Mouse (Mus musculus) MEL (cell line): ENCODE data around the gene Lmf2. TPM values are rescaled to one million over a fixed set of nuclear protein-coding genes. Genes with fewer than 3 reads are reported as not detected.

ENCODE experiments used
- DNase-seq: peaks from one replicate; pipeline ENCODE4 v3.0.0; 2011; ENCODE audit warnings: low read depth, low spot score
- H3K27ac ChIP-seq: 2 replicates; pipeline ENCODE4 v1.5.1; 2012; ENCODE audit warnings: low read depth, mild to moderate bottlenecking, control low read depth, low read length, moderate library complexity; ENCODE audit not compliant: control insufficient read depth
- H3K27me3 ChIP-seq, 2 experiments: fragments of 150-350 bp in 1 of 2; sonication (generic) in 1 of 2; 2 replicates each; pipeline ENCODE4 v1.6.1; 2012; ENCODE audit warnings: low read length in 2 of 2, mild to moderate bottlenecking in 2 of 2, improper control_type of control experiment in 1 of 2, moderate library complexity in 1 of 2; ENCODE audit not compliant: insufficient read depth in 2 of 2, control insufficient read depth in 1 of 2
- H3K36me3 ChIP-seq, 2 experiments: 2 replicates each; pipeline ENCODE4 v1.6.1; 2012 to 2014; ENCODE audit warnings: low read length in 2 of 2, improper control_type of control experiment in 1 of 2, inconsistent platforms in 1 of 2, mild to moderate bottlenecking in 1 of 2; ENCODE audit not compliant: insufficient read depth in 2 of 2, control insufficient read depth in 1 of 2
- H3K4me1 ChIP-seq, 2 experiments: fragments of 150-350 bp in 1 of 2; sonication (generic) in 1 of 2; 2 replicates each; pipeline ENCODE4 v1.6.1; 2012; ENCODE audit warnings: low read length in 2 of 2, improper control_type of control experiment in 1 of 2, mild to moderate bottlenecking in 1 of 2; ENCODE audit not compliant: insufficient read depth in 2 of 2, control insufficient read depth in 1 of 2
- H3K4me3 ChIP-seq, 2 experiments: fragments of 150-350 bp in 1 of 2; sonication (generic) in 1 of 2; 2 replicates each; pipeline ENCODE4 v1.5.1; 2012; ENCODE audit warnings: low read depth in 2 of 2, low read length in 2 of 2, mild to moderate bottlenecking in 2 of 2, moderate library complexity in 2 of 2, control low read depth in 1 of 2, improper control_type of control experiment in 1 of 2; ENCODE audit not compliant: control insufficient read depth in 1 of 2, insufficient read depth in 1 of 2
- H3K79me2 ChIP-seq: 2 replicates; pipeline ENCODE4 v1.6.1; 2012; ENCODE audit warnings: mild to moderate bottlenecking, low read length, moderate library complexity; ENCODE audit not compliant: control insufficient read depth, poor library complexity, insufficient read depth
- H3K9ac ChIP-seq: 2 replicates; pipeline ENCODE4 v1.6.1; 2012; ENCODE audit warnings: low read depth, mild to moderate bottlenecking, control low read depth, low read length, moderate library complexity; ENCODE audit not compliant: control insufficient read depth, poor library complexity, severe bottlenecking
- H3K9me3 ChIP-seq: fragments of 150-350 bp; sonication (generic); replicated peaks from 2 replicates; pipeline ENCODE4 v1.6.1; 2012; ENCODE audit warnings: mild to moderate bottlenecking, low read length, improper control_type of control experiment, moderate library complexity; ENCODE audit not compliant: insufficient read depth
- BHLHE40 ChIP-seq: IDR thresholded peaks from 2 replicates; pipeline ENCODE4 v1.6.1; 2012; ENCODE audit warnings: low read depth, mild to moderate bottlenecking, inconsistent platforms, low read length, improper control_type of control experiment, borderline replicate concordance
- CTCF ChIP-seq, 3 experiments: IDR thresholded peaks in 2 of 3; conservative IDR thresholded peaks in 1 of 3; 2 replicates each; pipeline ENCODE4 v1.5.1; 2011 to 2012; ENCODE audit warnings: low read length in 3 of 3, low read depth in 2 of 3, mild to moderate bottlenecking in 2 of 3, improper control_type of control experiment in 1 of 3, inconsistent platforms in 1 of 3, mixed read lengths in 1 of 3, moderate library complexity in 1 of 3; ENCODE audit not compliant: control insufficient read depth in 1 of 3, insufficient read depth in 1 of 3, poor library complexity in 1 of 3, severe bottlenecking in 1 of 3
- GATA1 ChIP-seq: IDR thresholded peaks from 2 replicates; pipeline ENCODE4 v1.6.1; 2011; ENCODE audit warnings: low read depth, low read length, improper control_type of control experiment
- HCFC1 ChIP-seq: IDR thresholded peaks from 2 replicates; pipeline ENCODE4 v1.6.1; 2012; ENCODE audit warnings: low read depth, mild to moderate bottlenecking, inconsistent platforms, low read length, improper control_type of control experiment, moderate library complexity
- MXI1 ChIP-seq: IDR thresholded peaks from 2 replicates; pipeline ENCODE4 v1.6.1; 2011; ENCODE audit warnings: mild to moderate bottlenecking, low read depth, low read length, improper control_type of control experiment
- MYB ChIP-seq: IDR thresholded peaks from 2 replicates; pipeline ENCODE4 v1.6.1; 2011; ENCODE audit warnings: mild to moderate bottlenecking, low read depth, low read length, improper control_type of control experiment
- MYC ChIP-seq: IDR thresholded peaks from 2 replicates; pipeline ENCODE4 v1.6.1; 2011; ENCODE audit warnings: low read depth, mild to moderate bottlenecking, low read length, improper control_type of control experiment, moderate library complexity
- NRF1 ChIP-seq: IDR thresholded peaks from 2 replicates; pipeline ENCODE4 v1.6.1; 2014; ENCODE audit warnings: low read depth, mild to moderate bottlenecking, inconsistent platforms, low read length, improper control_type of control experiment, moderate library complexity; ENCODE audit not compliant: poor library complexity, insufficient read depth, severe bottlenecking
- POLR2A ChIP-seq, 2 experiments: IDR thresholded peaks; 2 replicates each; pipeline ENCODE4 v1.6.1; 2011 to 2012; ENCODE audit warnings: low read length in 2 of 2, mild to moderate bottlenecking in 2 of 2, control low read depth in 1 of 2, improper control_type of control experiment in 1 of 2, low read depth in 1 of 2, moderate library complexity in 1 of 2; ENCODE audit not compliant: control insufficient read depth in 1 of 2, insufficient read depth in 1 of 2, poor library complexity in 1 of 2
- POLR2AphosphoS2 ChIP-seq: IDR thresholded peaks from 2 replicates; pipeline ENCODE4 v1.6.1; 2011; ENCODE audit warnings: low read length, improper control_type of control experiment
- POLR2AphosphoS5 ChIP-seq: IDR thresholded peaks from 2 replicates; pipeline ENCODE4 v1.6.1; 2012; ENCODE audit warnings: low read depth, borderline replicate concordance, mild to moderate bottlenecking, inconsistent platforms, low read length, moderate library complexity, mixed read lengths
- RAD21 ChIP-seq: IDR thresholded peaks from 2 replicates; pipeline ENCODE4 v1.6.1; 2011; ENCODE audit warnings: mild to moderate bottlenecking, low read depth, low read length, improper control_type of control experiment
- RCOR1 ChIP-seq: IDR thresholded peaks from 2 replicates; pipeline ENCODE4 v1.6.1; 2012; ENCODE audit warnings: low read depth, mild to moderate bottlenecking, inconsistent platforms, low read length, improper control_type of control experiment
- SIN3A ChIP-seq: IDR thresholded peaks from 2 replicates; pipeline ENCODE4 v1.6.1; 2012; ENCODE audit warnings: low read length, improper control_type of control experiment, inconsistent platforms
- SMC3 ChIP-seq: IDR thresholded peaks from 2 replicates; pipeline ENCODE4 v1.6.1; 2011; ENCODE audit warnings: low read depth, low read length, improper control_type of control experiment
- UBTF ChIP-seq: IDR thresholded peaks from 2 replicates; pipeline ENCODE4 v1.6.1; 2012; ENCODE audit warnings: low read depth, mild to moderate bottlenecking, inconsistent platforms, low read length, improper control_type of control experiment, moderate library complexity, borderline replicate concordance; ENCODE audit not compliant: insufficient read depth
- ZC3H11A ChIP-seq: IDR thresholded peaks from 2 replicates; pipeline ENCODE4 v1.6.1; 2012; ENCODE audit warnings: low read depth, mild to moderate bottlenecking, inconsistent platforms, low read length, improper control_type of control experiment
- ZKSCAN1 ChIP-seq: IDR thresholded peaks from 2 replicates; pipeline ENCODE4 v1.6.1; 2012; ENCODE audit warnings: low read depth, mild to moderate bottlenecking, inconsistent platforms, low read length, improper control_type of control experiment, moderate library complexity
- ZMIZ1 ChIP-seq: IDR thresholded peaks from 2 replicates; pipeline ENCODE4 v1.6.1; 2012; ENCODE audit warnings: low read depth, mild to moderate bottlenecking, inconsistent platforms, low read length, improper control_type of control experiment, moderate library complexity
- polyA plus RNA-seq, 2 experiments: library from polyadenylated mRNA; stranded (reverse) in 1 of 2; unstranded in 1 of 2; fragments of >175 nt in 1 of 2; fragments of >200 nt in 1 of 2; gene quantifications; 2 replicates each; pipeline versions ENCODE4 v1.2.1 to v1.2.4; 2012; ENCODE audit warnings: low replicate concordance in 2 of 2, low read depth in 1 of 2; ENCODE audit not compliant: insufficient read length in 2 of 2, insufficient read depth in 1 of 2, missing spikeins in 1 of 2
- total RNA-seq: library from RNA; depleted of rRNA; stranded (reverse); fragments of 300-350 nt; gene quantifications from 2 replicates; pipeline ENCODE4 v1.2.3, GENCODE M21; 2012

Gene Lmf2
- total and polyA plus RNA-seq, 3 experiments, result 14.5 to 52.0 TPM; not detected in 1

DNA sequence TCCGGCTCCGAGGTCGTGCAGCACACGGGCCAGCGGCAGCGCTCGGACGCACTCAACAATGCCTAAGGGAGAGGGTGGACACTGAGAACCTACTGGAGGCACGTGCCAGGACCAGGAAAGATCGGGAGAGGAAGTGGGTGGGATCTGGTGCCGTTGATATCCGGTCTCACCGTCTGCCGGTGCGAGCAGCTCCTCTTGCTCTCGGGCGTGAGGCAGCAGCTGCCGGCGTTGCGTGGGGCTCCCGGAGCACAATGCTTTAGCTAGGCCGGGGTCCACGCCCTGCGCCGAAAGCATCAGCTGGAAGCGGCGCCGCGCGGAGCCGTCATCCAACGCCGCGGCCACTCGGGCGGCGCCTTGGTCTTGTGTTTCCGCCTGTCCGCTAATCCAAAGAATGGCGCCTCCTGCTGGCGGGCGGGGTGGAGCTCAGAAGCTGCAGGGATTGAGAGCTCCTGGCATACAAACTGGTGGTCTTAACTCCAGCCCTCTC is 18.3 kb upstream of the Lmf2 start, which contains the start of gene Sco2 (continued):
- peak; percentile 58 for TF ChIP-seq SMC3
- TF ChIP-seq RCOR1, result no peak
- no peak for TF ChIP-seq GATA1
- TF ChIP-seq MYB, result no peak
- peak; percentile 94 for TF ChIP-seq MYC
- no peak; the same call in none of the 2 replicates for TF ChIP-seq MXI1
- peak; percentile 33; the same call in 1 of the 2 replicates for TF ChIP-seq ZC3H11A
- peak; percentile 95 for TF ChIP-seq BHLHE40
- peak; percentile 88 for TF ChIP-seq SIN3A

DNA sequence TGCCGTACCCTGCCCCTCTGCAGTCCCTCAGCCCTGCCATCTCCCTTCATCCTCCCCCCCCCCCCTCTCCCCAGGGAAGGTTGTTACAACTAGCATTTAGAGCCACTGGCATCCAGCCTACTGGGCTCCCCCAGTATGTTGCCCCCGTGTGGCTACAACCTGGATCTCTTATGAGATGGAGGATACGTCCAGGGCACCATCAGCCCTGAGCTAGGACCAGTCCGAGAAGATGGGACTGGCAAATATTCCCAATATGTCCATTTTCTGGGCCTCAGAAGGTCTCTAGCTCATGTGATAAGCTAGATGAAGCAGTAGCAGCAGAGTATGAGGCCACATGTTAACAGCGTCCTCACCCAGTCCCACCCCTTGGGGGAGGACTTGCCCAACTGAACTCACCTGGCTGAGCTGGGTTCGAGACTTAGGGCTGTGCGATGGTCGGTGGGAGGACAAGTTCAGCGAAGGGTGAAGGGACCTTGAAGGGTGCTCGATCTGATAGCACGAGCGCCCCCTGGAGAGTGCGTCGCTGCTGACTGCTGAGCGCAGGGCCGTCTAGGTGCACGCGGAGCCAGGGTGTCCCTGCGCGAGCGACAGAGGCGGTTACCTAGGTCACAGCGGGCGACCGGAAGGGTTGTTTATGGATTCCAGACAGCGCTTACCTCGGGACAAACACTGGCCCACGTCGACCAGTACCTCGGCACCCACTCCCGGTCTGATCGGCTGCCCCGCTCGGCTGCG is 17.7 kb upstream of the Lmf2 start:
- peak; percentile 93 for DNase-seq
- peaks cover 20% of the 10 kb centered on the region for H3K79me2 ChIP-seq
- peak overlapping the region; percentile 90 for H3K9ac ChIP-seq
- H3K9me3 ChIP-seq, result no peaks in the 10 kb centered on the region
- peaks cover 3 to 5% of the 10 kb centered on the region in 2 experiments; a peak in 3 of 4 replicates for H3K36me3 ChIP-seq
- no peaks in the 10 kb centered on the region for H3K27me3 ChIP-seq
- peak overlapping the region; percentile 63 to 76 for H3K4me3 ChIP-seq
- peak overlapping the region; percentile 80 for H3K27ac ChIP-seq
- TF ChIP-seq POLR2AphosphoS5, result no peak
- no peak for TF ChIP-seq UBTF
- 0 out of 2 replicates have a peak, but pooled peaks have one; percentile 24 for TF ChIP-seq NRF1
- 0 out of 2 replicates have a peak, but pooled peaks have one; percentile 35 for TF ChIP-seq HCFC1
- TF ChIP-seq RAD21, result peak; percentile 25; the same call in 1 of the 2 replicates
- TF ChIP-seq ZMIZ1, result peak; percentile 31; the same call in 1 of the 2 replicates
- no peak for TF ChIP-seq ZC3H11A
- no peak for TF ChIP-seq POLR2A (IDR thresholded peaks at IDR 0.05; ENCODE audit: control insufficient read depth in 1 of 2, insufficient read depth in 1 of 2, low read depth in 1 of 2, low read length in 2 of 2, poor library complexity in 1 of 2)
- TF ChIP-seq GATA1, result 0 out of 2 replicates have a peak, but pooled peaks have one; percentile 6
- peak; percentile 32 for TF ChIP-seq SMC3
- TF ChIP-seq CTCF (IDR thresholded peaks at IDR 0.05 in 2 of 3, conservative IDR thresholded peaks at IDR 0.05 in 1 of 3; ENCODE audit: control insufficient read depth in 1 of 3, insufficient read depth in 1 of 3, low read depth in 2 of 3, low read length in 3 of 3, poor library complexity in 1 of 3, severe bottlenecking in 1 of 3), result peak; percentile 52 to 80 (median 71); a peak in 5 of 6 replicates
- 0 out of 2 replicates have a peak, but pooled peaks have one; percentile 6 for TF ChIP-seq ZKSCAN1
- peak; percentile 83 for TF ChIP-seq POLR2AphosphoS2
- H3K4me1 ChIP-seq, result 0 out of 4 replicates have a peak, but pooled peaks cover 0 to 3% of the 10 kb centered on the region in 2 experiments
